Mouse (Mus musculus): Measurements from ENCODE around the gene Vps33a. TPM values are rescaled to one million over a fixed set of nuclear protein-coding genes. Genes with fewer than 3 reads are reported as not detected.

The Vps33a gene
- 16.1 and 17.2 TPM in 2 replicates for polyA plus RNA-seq (2015; fragmentation: Nextera tagmentation; extraction: Ambion mirVana)

DNA sequence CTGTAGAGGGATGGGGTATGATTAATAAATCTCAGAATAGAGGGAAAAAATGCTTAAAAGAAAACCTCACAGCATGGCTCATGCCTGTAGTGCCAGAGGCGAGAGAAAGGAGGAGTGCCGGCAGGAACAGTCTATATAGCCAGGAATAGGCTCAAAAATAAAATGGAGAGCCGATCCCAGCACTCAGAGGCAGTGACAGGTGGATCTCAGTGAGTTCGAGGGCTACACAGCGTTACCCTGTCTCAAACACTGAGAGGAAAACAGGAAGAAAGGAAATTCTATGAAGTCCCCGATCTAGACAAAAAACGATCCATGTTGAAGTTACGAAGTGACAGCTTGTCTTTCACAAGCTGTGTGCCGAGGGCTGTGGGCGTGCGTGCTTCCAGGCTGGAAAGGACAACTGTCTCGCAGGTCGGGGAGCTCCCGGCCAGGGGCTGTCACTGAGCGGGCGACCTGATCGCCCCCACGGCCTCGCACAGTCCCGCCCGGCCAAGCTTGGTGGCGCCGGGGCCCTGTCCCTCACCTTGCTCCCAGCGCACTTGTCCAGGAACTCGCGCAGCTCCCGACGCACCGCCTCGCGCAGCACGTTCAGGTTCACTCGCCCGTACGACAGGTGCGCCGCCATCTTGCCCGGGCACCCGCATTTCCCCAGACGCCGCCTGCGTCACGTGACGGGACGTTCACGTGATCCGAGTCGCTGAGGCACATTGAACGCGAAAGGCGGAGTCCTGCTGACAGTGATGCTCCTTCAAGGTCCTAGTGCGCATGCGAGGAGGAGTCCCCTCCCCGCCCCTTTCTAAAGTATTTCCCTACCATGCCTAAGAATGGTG, at the start of gene Vps33a:
Gene Vps33a, minus strand, starts transcription at position 682 of the 830 bp plus-strand sequence.

DNA sequence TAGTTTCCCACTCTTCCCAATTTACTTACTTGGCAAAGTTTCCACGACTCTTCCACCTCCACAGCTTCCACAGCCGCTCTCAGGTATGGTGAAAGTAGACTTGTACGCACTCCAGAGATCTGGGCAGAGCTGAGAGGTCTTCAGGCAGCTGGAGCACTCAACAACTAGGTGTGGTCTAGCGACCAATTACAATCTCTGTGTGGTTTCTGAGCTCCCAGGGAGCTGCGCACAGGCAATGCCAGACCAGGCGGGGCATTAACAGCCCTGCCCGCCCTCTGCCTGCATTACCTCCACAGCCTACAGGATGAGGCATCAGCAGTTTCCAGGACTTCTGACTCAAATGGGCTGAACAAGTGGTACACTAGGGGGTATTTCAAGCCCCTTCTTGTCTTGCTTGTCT, 47.6 kb downstream of the Vps33a start, which contains the start of gene Gm49027:
Gene Gm49027, minus strand, starts transcription at position 208 of the 400 bp plus-strand sequence.

DNA sequence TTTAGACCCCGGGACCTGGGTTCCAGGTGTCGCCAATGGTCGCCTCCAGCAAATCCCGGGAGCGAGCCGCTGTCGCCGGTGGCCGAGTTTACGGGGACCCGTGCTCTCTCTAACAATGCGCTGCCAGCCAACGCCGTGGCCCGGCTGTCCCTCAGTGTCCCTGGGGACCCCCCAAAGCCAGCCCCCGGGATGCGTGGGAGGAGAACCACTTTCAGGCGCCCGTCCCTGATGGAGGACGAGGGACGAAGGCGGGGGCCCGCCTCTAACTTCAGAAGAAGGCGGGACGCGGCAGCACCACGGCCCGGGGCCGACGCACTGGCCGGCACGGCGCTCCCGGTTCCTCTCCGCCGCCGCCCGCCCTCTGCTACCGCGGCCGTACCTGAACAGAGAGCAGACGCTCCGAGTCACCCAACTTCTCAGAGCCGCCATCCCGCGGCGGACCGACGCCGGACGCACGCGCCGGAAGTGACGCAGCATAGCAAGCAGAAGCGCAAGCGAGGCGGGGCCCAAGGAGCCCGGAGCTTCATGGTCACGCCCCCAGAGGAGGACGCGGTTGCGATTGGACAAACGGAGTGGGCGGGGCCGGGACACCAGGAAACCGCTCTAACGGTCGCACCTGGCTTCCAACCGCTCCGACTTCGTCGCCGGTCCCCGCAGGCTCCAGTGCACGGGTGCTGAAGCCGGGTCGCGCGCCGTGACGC, 49.0 kb downstream of the Vps33a start, which contains the start of gene Diablo:
Gene Diablo, minus strand, starts transcription at position 485 of the 701 bp plus-strand sequence.

DNA sequence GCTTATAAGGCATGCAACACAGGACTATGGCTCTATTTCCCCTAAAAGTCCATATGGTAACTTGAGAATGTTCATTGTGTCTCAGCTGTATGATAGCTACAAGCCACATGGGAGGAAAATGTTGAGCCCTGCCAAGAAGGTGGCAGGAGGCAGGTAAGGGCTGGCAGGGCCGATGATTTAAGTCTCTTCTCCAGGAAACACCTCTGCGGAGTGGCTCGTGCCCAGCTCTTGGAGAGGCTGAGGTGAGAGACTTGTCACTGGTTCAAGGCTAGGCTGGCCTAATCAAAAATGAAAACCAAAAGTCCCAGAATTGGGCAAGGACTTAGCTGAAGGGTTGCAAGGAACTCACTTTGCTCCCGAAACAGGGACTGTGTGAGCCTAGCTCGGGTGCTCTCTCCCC, 62.7 kb downstream of the Vps33a start, which contains the start of gene B3gnt4:
Gene B3gnt4, plus strand, starts transcription at position 301 of the 400 bp plus-strand sequence.

DNA sequence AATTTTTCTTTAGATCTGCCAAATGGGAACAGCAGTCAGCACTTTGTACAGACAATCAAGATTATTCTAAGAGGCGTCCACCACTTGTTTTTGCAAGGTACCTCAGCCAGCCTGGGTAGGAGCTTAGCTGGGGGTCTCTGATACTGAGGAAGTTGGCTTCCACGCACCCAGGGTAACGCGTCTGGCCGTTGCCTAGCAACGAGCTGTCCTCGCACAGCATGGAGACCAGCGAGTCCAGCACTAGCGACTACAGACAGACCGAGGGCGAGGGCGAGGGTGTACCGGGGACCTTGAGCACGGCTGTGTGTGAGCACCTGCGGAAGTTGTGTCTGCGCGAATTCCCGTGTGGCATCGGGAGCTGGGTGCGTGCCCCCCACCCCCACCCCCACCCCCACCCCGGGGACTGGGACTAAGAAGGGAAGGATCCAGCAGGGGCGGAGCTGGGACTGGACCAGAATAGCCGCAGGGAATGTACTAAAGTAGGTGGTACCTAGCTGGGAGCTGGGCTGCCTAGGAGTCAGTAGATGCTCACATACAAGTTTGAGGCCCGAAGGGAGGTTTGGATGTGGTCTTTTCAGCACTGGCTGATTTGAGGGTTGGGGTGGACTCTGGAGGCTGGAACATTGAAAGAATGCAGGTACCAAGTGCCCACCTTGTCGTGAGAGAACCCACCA, 83.6 kb downstream of the Vps33a start, which contains the start of the genes Lrrc43 and Il31:
Gene Lrrc43, plus strand, starts transcription at position 194 of the 674 bp plus-strand sequence.
Gene Il31, minus strand, starts transcription at position 378 of the 674 bp plus-strand sequence.

Other genes starting within 250 kb of the Vps33a start
- 9.9 and 11.7 TPM in 2 replicates for gene Bcl7a, start 229.2 kb downstream of the Vps33a start, polyA plus RNA-seq (2015; fragmentation: Nextera tagmentation; extraction: Ambion mirVana)
- 7.2 and 8.4 TPM in 2 replicates for gene Mlxip, start 178.2 kb downstream of the Vps33a start, polyA plus RNA-seq (2015; fragmentation: Nextera tagmentation; extraction: Ambion mirVana)
- not detected in 2 replicates for gene Lrrc43, start 83.7 kb downstream of the Vps33a start, polyA plus RNA-seq (2015; fragmentation: Nextera tagmentation; extraction: Ambion mirVana)
- not detected in 2 replicates for gene Il31, start 83.5 kb downstream of the Vps33a start, polyA plus RNA-seq (2015; fragmentation: Nextera tagmentation; extraction: Ambion mirVana)
- 0.12 TPM in 1 of 2 replicates, not detected in the other for gene B3gnt4, start 62.6 kb downstream of the Vps33a start, polyA plus RNA-seq (2015; fragmentation: Nextera tagmentation; extraction: Ambion mirVana)
- gene Diablo, start 48.9 kb downstream of the Vps33a start, polyA plus RNA-seq (2015; fragmentation: Nextera tagmentation; extraction: Ambion mirVana): 70.7 and 72.1 TPM in 2 replicates
- 0.25 and 0.36 TPM in 2 replicates for gene Gm49027, start 47.5 kb downstream of the Vps33a start, polyA plus RNA-seq (2015; fragmentation: Nextera tagmentation; extraction: Ambion mirVana)
- gene Clip1, start 111.6 kb upstream of the Vps33a start, polyA plus RNA-seq (2015; fragmentation: Nextera tagmentation; extraction: Ambion mirVana): 19.6 and 21.0 TPM in 2 replicates
- 47.6 and 49.0 TPM in 2 replicates for gene Zcchc8, start 148.1 kb upstream of the Vps33a start, polyA plus RNA-seq (2015; fragmentation: Nextera tagmentation; extraction: Ambion mirVana)
- gene Rsrc2, start 176.4 kb upstream of the Vps33a start, polyA plus RNA-seq (2015; fragmentation: Nextera tagmentation; extraction: Ambion mirVana): 69.5 and 70.0 TPM in 2 replicates
- gene Kntc1, start 176.7 kb upstream of the Vps33a start, polyA plus RNA-seq (2015; fragmentation: Nextera tagmentation; extraction: Ambion mirVana): 28.1 and 31.0 TPM in 2 replicates

Data from spleen, postnatal 0 days (tissue).